Mouse (Mus musculus) neutrophil, adult 5-6 weeks (primary cell): ENCODE data around the gene Lce1i. TPM values are rescaled to one million over a fixed set of nuclear protein-coding genes. Genes with fewer than 3 reads are reported as not detected.
"Not testable (repeated sequence)": the region's sequence is repeated elsewhere in the genome, so short reads cannot be mapped to it uniquely, and the experiment has no call there.

Experiments
- ATAC-seq: fragments of 151-379, 151-347 bp; 2 replicates; pipeline ENCODE4 v1.8.0; 2017; ENCODE audit warnings: mild to moderate bottlenecking, moderate TSS enrichment; ENCODE audit not compliant: insufficient number of reproducible peaks, poor library complexity, low FRiP score, severe bottlenecking; ENCODE audit errors: extremely low read depth
- total RNA-seq: library from RNA; stranded (forward); fragments of 200-1000 nt; gene quantifications from 2 replicates; pipeline ENCODE4 v1.2.3, GENCODE M21; 2017

Gene Lce1i
- not detected in 2 replicates for total RNA-seq

DNA sequence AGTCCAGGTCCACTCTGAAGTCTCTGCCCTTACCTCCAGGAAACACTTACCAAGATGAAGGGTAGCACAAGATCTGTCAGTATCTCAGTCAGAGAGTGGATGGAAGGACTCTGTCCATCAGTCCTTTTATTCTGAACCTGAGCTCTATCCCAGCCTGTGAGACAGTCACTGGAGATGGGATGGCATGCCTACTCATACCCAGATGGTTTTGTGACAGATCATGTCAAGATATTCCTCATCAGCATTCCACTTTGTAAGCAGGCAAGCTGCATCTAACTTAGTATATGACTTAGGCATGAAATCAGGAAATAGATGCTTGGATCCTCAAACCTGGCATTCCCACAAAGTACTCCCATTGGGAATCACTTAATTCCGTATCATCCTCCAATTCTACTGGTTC, at the start of gene Lce1i:
Gene Lce1i, minus strand, starts transcription at position 101 of the 400 bp plus-strand sequence.
- ATAC-seq: no peak

DNA sequence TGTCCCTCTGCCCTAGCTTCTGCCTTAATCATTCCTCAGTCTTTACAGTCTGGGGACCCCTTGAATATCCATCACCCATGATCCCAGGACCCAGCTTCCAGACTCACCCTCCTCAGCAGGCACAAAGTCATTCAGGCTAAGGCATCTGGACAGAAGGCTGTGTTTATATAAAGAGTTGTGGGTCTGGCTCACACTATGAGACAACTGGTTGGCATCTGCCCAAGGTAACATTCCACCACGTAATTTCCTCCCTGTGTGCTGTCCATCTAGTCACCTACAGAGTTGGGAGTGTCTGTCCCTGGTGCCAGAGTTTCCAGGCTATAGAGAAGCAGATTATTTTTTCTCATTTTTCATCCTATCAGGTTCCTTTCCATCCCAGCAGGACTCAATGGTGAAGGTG, 48.4 kb upstream of the Lce1i start, which contains the start of gene Kprp:
Gene Kprp, minus strand, starts transcription at position 140 of the 400 bp plus-strand sequence.
- ATAC-seq: no peak

DNA sequence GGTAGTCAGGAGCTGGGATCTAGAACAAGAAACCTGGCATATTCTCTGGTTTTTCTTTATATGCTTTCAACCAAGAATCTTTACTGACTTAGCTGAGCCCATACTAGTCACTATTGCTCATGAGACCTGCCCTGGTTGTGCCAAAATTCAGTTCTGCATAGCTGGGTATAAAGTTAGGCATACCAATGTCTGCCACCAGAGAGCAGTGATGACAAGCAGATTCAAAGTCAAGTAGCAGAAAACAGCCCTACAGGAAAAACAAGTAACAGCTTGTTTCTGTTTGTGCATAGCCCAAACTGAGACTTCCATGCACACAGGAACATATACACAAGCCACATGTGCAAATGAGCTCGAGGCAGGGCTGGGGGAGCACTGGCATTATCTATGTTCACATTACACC, 47.1 kb upstream of the Lce1i start:
- no peak for ATAC-seq

DNA sequence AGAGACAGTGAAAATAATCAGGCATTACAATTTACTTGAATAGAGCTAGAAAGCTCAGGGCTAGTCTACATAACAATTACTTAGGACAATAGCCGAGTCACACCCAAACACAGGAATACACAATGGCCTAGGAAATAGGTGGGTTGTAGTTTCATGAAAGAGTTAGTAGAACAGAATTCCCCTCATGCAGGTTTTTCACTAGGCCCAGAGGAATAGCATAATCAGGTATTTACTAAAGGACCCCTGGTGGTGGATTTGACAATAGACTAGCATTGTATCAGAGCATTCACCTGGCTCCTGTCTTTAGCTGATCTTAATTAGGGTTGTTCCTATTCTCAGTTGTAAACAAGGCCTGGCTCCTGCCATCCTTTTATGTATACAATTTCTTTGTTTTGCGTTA, 37.3 kb upstream of the Lce1i start:
- ATAC-seq: not testable (repeated sequence)

DNA sequence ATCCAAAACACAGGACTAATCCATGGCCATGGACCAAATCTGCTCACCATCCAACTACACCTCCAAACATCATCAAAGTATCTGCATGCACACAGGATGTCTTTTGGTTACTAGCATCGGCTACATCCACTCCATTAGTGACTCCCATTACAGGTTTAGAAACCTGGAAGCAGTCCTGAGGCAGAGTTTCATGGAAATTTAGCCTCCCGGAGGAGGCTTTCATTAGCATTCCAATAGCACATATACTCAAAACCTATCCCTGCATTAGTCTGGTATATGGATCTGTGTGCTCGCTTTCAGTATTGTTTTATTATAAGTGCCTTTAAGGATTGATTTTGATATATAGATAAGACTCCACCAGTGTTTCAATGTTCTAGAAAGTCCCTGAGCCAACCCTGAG, 36.9 kb upstream of the Lce1i start:
- no peak for ATAC-seq

DNA sequence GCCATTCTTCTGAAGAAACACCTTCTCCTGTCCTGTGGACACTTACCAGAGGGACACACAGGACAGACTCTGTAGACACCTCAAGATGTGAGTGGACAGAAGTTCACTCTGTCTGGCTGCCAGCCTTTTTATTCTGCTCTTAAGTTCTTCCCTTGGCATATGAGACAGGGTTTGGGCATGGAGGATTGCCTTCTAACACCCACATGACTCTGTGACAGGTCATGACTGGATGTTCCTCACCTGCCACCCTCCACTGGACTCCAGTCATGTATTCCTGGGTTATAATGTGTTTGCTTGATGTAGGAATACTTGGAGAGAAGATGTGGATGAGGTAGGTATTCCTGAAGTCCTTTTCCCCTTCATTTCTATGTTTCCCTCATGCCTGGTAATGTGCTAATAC, 29.1 kb upstream of the Lce1i start, which contains the start of gene Lce1k:
Gene Lce1k, minus strand, starts transcription at position 101 of the 400 bp plus-strand sequence.
- ATAC-seq: no peak

DNA sequence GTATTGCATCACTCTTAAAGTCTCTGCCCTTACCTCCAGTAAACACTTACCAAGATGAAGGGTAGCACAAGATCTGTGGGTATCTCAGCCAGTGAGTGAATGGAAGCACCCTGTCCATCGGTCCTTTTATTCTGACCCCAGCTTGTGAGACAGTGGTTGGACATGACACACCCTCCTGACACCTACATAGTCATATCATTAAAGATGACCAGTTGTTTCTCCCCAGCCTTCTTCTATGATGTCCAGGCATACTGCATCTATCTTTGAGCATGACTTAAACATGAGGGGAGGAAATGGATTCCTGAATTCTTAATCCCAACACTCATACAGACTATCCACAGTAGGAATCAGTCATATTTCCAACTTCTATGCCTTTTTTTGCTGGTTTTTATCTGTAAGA, 11.7 kb upstream of the Lce1i start, which contains the start of gene Lce1j:
Gene Lce1j, minus strand, starts transcription at position 101 of the 400 bp plus-strand sequence.
- ATAC-seq: no peak

DNA sequence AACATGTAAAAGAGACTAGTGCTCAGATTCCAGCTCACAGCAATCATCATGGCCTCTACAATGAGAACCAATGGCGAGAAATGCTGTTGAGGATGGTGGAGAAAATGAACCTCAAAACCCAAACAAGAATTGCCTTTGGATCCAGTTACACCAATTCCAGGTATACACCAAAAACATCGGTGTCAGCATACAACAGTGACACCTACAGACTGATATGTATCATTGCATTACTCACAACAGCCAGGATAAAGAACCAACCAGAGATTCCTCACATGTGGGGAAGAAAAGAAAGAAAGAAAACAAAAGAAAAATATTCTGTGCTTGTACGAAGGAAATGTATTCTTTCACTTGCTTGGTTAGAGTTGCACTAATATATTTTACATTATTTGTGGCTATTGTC, 7.1 kb downstream of the Lce1i start:
- ATAC-seq: no peak

DNA sequence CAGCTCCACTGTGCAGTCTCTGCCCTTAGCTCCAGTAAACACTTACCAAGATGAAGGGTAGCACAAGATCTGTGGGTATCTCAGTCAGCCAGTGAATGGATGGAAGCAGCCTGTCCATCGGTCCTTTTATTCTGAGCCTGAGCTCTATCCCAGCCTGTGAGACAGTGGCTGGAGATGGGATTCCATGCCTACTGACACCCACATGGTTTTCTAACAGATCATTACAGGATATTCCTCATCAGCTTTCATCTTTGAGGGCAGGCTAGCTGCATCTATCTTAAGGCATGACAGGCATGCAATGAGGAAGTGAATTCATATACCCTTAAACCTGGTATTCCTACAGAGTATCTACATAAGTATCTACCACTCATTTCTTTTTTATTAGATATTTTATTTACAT, 13.7 kb downstream of the Lce1i start, which contains the start of gene Lce1h:
Gene Lce1h, minus strand, starts transcription at position 101 of the 400 bp plus-strand sequence.
- no peak for ATAC-seq

DNA sequence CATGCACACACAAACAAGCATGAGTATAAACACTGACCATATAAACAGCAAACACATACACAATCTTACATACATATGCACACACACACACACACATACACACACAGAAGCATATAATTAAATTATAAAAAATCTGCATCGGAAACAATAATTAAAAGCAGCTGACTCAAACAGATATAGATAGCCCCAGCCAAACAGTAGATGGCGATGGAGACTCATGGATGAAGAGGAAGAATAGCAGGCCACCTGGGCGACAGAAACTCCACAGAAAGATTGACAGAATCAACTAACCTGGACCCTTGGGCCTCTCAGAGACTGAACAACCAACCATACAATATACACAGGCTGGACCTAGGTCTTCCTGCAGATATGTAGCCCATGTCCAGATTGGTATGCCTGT, 25.5 kb downstream of the Lce1i start:
- no peak for ATAC-seq

DNA sequence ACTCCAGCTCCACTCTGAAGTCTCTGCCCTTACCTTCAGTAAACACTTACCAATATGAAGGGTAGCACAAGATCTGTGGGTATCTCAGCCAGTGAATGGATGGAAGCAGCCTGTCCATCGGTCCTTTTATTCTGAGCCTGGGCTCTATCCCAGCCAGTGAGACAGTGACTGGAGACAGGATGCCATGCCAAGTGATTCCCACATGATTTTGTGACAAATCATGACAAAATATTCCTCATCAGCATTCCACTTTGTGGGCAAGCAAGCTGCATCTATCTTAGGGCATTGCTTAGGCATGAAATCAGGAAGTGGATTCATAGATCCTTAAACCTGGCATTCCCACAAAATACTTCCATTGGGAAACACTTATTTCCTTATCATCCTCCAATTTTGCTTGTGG, 26.5 kb downstream of the Lce1i start, which contains the start of gene Lce1g:
Gene Lce1g, minus strand, starts transcription at position 101 of the 400 bp plus-strand sequence.
- ATAC-seq: no peak

DNA sequence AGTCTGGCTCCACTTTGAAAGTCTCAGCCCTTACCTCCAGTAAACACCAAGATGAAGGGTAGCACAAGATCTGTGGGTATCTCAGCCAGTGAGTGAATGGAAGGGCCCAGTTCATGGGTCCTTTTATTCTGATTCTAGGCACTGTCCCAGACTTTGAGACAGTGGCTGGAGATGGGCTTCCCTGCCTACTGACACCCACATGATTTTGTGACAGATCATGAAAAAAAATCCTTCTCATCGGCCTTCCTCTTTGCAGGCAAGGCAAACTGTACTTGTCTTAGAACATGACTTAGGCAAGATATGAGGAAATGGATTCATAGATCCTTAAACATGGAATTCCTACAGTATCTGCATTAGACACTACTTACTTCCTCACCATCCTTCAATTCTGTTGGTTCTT, 39.7 kb downstream of the Lce1i start, which contains the start of gene Gm38119:
Gene Gm38119, minus strand, starts transcription at position 101 of the 400 bp plus-strand sequence.
- no peak for ATAC-seq

Other genes starting within 250 kb of the Lce1i start
- gene 2310046K23Rik, start 244.4 kb downstream of the Lce1i start, total RNA-seq: 0.98 TPM in 1 of 2 replicates, not detected in the other
- gene Ivl, start 205.2 kb downstream of the Lce1i start, total RNA-seq: not detected in 2 replicates
- gene Smcp, start 189.9 kb downstream of the Lce1i start, total RNA-seq: not detected in 2 replicates
- gene 2210017I01Rik, start 171.4 kb downstream of the Lce1i start, total RNA-seq: not detected in 2 replicates
- gene Lce6a, start 157.2 kb downstream of the Lce1i start, total RNA-seq: not detected in 2 replicates
- gene Lce1a1, start 130.6 kb downstream of the Lce1i start, total RNA-seq: not detected in 2 replicates
- not detected in 2 replicates for gene Lce1b, start 122.0 kb downstream of the Lce1i start, total RNA-seq
- gene Lce1a2, start 108.6 kb downstream of the Lce1i start, total RNA-seq: not detected in 2 replicates
- not detected in 2 replicates for gene Lce1c, start 99.7 kb downstream of the Lce1i start, total RNA-seq
- gene Lce1d, start 91.7 kb downstream of the Lce1i start, total RNA-seq: not detected in 2 replicates
- not detected in 2 replicates for gene Lce1e, start 69.8 kb downstream of the Lce1i start, total RNA-seq
- gene Lce1f, start 58.5 kb downstream of the Lce1i start, total RNA-seq: not detected in 2 replicates
- gene Gm38119, start 39.8 kb downstream of the Lce1i start, total RNA-seq: not detected in 2 replicates
- not detected in 2 replicates for gene Lce1g, start 26.6 kb downstream of the Lce1i start, total RNA-seq
- gene Lce1h, start 13.8 kb downstream of the Lce1i start, total RNA-seq: not detected in 2 replicates
- not detected in 2 replicates for gene Lce1j, start 11.6 kb upstream of the Lce1i start, total RNA-seq
- not detected in 2 replicates for gene Lce1k, start 29.0 kb upstream of the Lce1i start, total RNA-seq
- gene Kprp, start 48.3 kb upstream of the Lce1i start, total RNA-seq: not detected in 2 replicates
- gene Lce1l, start 72.4 kb upstream of the Lce1i start, total RNA-seq: not detected in 2 replicates
- not detected in 2 replicates for gene 2310050C09Rik, start 91.3 kb upstream of the Lce1i start, total RNA-seq
- gene Lce3a, start 147.3 kb upstream of the Lce1i start, total RNA-seq: not detected in 2 replicates
- gene Lce3b, start 154.1 kb upstream of the Lce1i start, total RNA-seq: not detected in 2 replicates
- not detected in 2 replicates for gene Lce3c, start 165.6 kb upstream of the Lce1i start, total RNA-seq
- not detected in 2 replicates for gene Lce3d, start 178.5 kb upstream of the Lce1i start, total RNA-seq
- gene Lce3e, start 188.2 kb upstream of the Lce1i start, total RNA-seq: not detected in 2 replicates
- not detected in 2 replicates for gene Lce3f, start 213.3 kb upstream of the Lce1i start, total RNA-seq
- gene Crct1, start 236.8 kb upstream of the Lce1i start, total RNA-seq: not detected in 2 replicates
- gene Lce1m, start 240.2 kb upstream of the Lce1i start, total RNA-seq: not detected in 2 replicates